Mouse (Mus musculus) midbrain, embryonic 11.5 days (tissue): Measurements from ENCODE around the gene Wdr25. TPM values are rescaled to one million over a fixed set of nuclear protein-coding genes. Genes with fewer than 3 reads are reported as not detected.

ENCODE experiments used
- ATAC-seq: fragments of 200-750 bp; cut with Nextera tagmentation; 2 replicates; pipeline ENCODE4 v1.8.0; 2017; ENCODE audit warnings: moderate TSS enrichment, moderate library complexity; ENCODE audit not compliant: low FRiP score
- DNase-seq: peaks from one replicate; pipeline ENCODE4 v3.0.0; 2015; ENCODE audit warnings: low spot score; ENCODE audit errors: missing footprints
- H3K27ac ChIP-seq: fragments of 300-500 bp; sonication (generic); 2 replicates; pipeline ENCODE4 v1.5.1; 2014; ENCODE audit warnings: low read depth, low read length
- H3K27me3 ChIP-seq: fragments of 300-500 bp; sonication (generic); 2 replicates; pipeline ENCODE4 v1.6.1; 2014; ENCODE audit warnings: mild to moderate bottlenecking, low read length, moderate library complexity, mixed read lengths; ENCODE audit not compliant: control insufficient read depth, insufficient read depth
- H3K36me3 ChIP-seq: fragments of 300-500 bp; sonication (generic); 2 replicates; pipeline ENCODE4 v1.6.1; 2014; ENCODE audit warnings: mild to moderate bottlenecking, low read length, moderate library complexity, mixed read lengths; ENCODE audit not compliant: control insufficient read depth, insufficient read depth
- H3K4me1 ChIP-seq: fragments of 300-500 bp; sonication (generic); 2 replicates; pipeline ENCODE4 v1.6.1; 2014; ENCODE audit warnings: low read length; ENCODE audit not compliant: control insufficient read depth, insufficient read depth
- H3K4me2 ChIP-seq: fragments of 300-500 bp; sonication (generic); 2 replicates; pipeline ENCODE4 v1.6.1; 2014; ENCODE audit warnings: mild to moderate bottlenecking, moderate library complexity
- H3K4me3 ChIP-seq: fragments of 300-500 bp; sonication (generic); 2 replicates; pipeline ENCODE4 v1.5.1; 2014; ENCODE audit warnings: low read depth, low read length
- H3K9ac ChIP-seq: fragments of 300-500 bp; sonication (generic); 2 replicates; pipeline ENCODE4 v1.6.1; 2014; ENCODE audit warnings: low read length
- H3K9me3 ChIP-seq: fragments of 300-500 bp; sonication (generic); 2 replicates; pipeline ENCODE4 v1.6.1; 2016; ENCODE audit warnings: low read length; ENCODE audit not compliant: control insufficient read depth
- WGBS: fragments of 180-500 bp; shearing (Covaris S2); extraction: QIAGEN DNeasy Blood & Tissue Kit; methylation state at CpG from one replicate; pipeline ENCODE4 v1.1.7; 2014; 5-methylcytosine and 5-hydroxymethylcytosine counted together
- polyA plus RNA-seq: library from polyadenylated mRNA; unstranded; fragments of >200 nt; fragmentation: Nextera tagmentation; extraction: Ambion mirVana; gene quantifications from 2 replicates; pipeline ENCODE4 v1.2.1, GENCODE M21; 2014

The Wdr25 gene
- polyA plus RNA-seq, 1 experiment from 2014 or later, result 4.7 TPM

GRCm38 (mm10) chr12:109068167-109068653, 174.8 kb downstream of the Wdr25 start, which contains the start of gene Begain:
Gene Begain, minus strand, starts transcription at chr12:109068217.
- H3K27ac ChIP-seq, result no peak within 1 kb of the TSS
- peak within 1 kb of the TSS; percentile 79 for H3K9ac ChIP-seq
- no peaks in the 10 kb centered on the region for H3K9me3 ChIP-seq
- no peaks in the 10 kb centered on the region for H3K36me3 ChIP-seq
- H3K4me1 ChIP-seq, result peaks cover 5% of the 10 kb centered on the region; the same call in 1 of the 2 replicates
- DNase-seq (peak; percentile 91), ATAC-seq (0 out of 2 replicates have a peak, but pooled peaks have one; percentile 72)
- 2% methylated on average over 36 of the region's 48 CpGs for WGBS
- H3K4me3 ChIP-seq, result peak within 1 kb of the TSS; percentile 63
- H3K4me2 ChIP-seq, result peak within 1 kb of the TSS; percentile 85
- H3K27me3 ChIP-seq, result no peaks in the 10 kb centered on the region

GRCm38 (mm10) chr12:109068738-109069137, 175.3 kb downstream of the Wdr25 start:
- no peak overlapping the region for H3K4me3 ChIP-seq
- DNase-seq (no peak), ATAC-seq (no peak)
- peak overlapping the region; percentile 79; the same call in 1 of the 2 replicates for H3K9ac ChIP-seq
- no peaks in the 10 kb centered on the region for H3K36me3 ChIP-seq
- no peaks in the 10 kb centered on the region for H3K9me3 ChIP-seq
- no peaks in the 10 kb centered on the region for H3K27me3 ChIP-seq
- WGBS, result 68% methylated on average over 7 of the region's 7 CpGs
- H3K4me2 ChIP-seq, result peak overlapping the region; percentile 85; the same call in 1 of the 2 replicates
- no peak overlapping the region for H3K27ac ChIP-seq
- peaks cover 5% of the 10 kb centered on the region; the same call in 1 of the 2 replicates for H3K4me1 ChIP-seq

GRCm38 (mm10) chr12:109069751-109070150, 176.3 kb downstream of the Wdr25 start:
- no peaks in the 10 kb centered on the region for H3K27me3 ChIP-seq
- H3K4me3 ChIP-seq, result no peak overlapping the region
- ATAC-seq (no peak), DNase-seq (no peak)
- 66% methylated on average over 2 of the region's 2 CpGs for WGBS
- no peaks in the 10 kb centered on the region for H3K36me3 ChIP-seq
- no peak overlapping the region for H3K9ac ChIP-seq
- no peak overlapping the region for H3K4me2 ChIP-seq
- no peaks in the 10 kb centered on the region for H3K9me3 ChIP-seq
- peaks cover 5% of the 10 kb centered on the region; the same call in 1 of the 2 replicates for H3K4me1 ChIP-seq
- no peak overlapping the region for H3K27ac ChIP-seq

GRCm38 (mm10) chr12:109071248-109071647, 177.8 kb downstream of the Wdr25 start:
- no peaks in the 10 kb centered on the region for H3K36me3 ChIP-seq
- H3K4me3 ChIP-seq, result no peak overlapping the region
- ATAC-seq, result no peak
- H3K9me3 ChIP-seq, result no peaks in the 10 kb centered on the region
- no peaks in the 10 kb centered on the region for H3K27me3 ChIP-seq
- H3K4me1 ChIP-seq, result peaks cover 5% of the 10 kb centered on the region; the same call in 1 of the 2 replicates
- no peak overlapping the region for H3K9ac ChIP-seq
- H3K27ac ChIP-seq, result no peak overlapping the region
- H3K4me2 ChIP-seq, result no peak overlapping the region
- WGBS, result 89% methylated on average over 13 of the region's 13 CpGs
- DNase-seq, result no peak

GRCm38 (mm10) chr12:109074106-109074505, 180.7 kb downstream of the Wdr25 start:
- Histone ChIP-seq H3K9ac (no peak overlapping the region), H3K4me3 (no peak overlapping the region), H3K4me2 (no peak overlapping the region), H3K4me1 (no peaks in the 10 kb centered on the region), H3K27ac (no peak overlapping the region), H3K9me3 (no peaks in the 10 kb centered on the region), H3K36me3 (no peaks in the 10 kb centered on the region), H3K27me3 (no peaks in the 10 kb centered on the region)
- DNase-seq, result no peak
- WGBS, result 91% methylated on average over 6 of the region's 6 CpGs
- ATAC-seq, result no peak

- WGBS, result 89% methylated on average over 2 of the region's 2 CpGs
- Histone ChIP-seq H3K36me3 (no peaks in the 10 kb centered on the region), H3K27ac (no peak overlapping the region), H3K4me3 (no peak overlapping the region), H3K4me2 (no peak overlapping the region), H3K9me3 (no peaks in the 10 kb centered on the region), H3K27me3 (no peaks in the 10 kb centered on the region), H3K9ac (no peak overlapping the region), H3K4me1 (no peaks in the 10 kb centered on the region)
- DNase-seq (no peak), ATAC-seq (no peak)
Observed at GRCm38 (mm10) chr12:109074777-109075285, 181.4 kb downstream of the Wdr25 start.

- Histone ChIP-seq H3K9ac (no peak overlapping the region), H3K27me3 (no peaks in the 10 kb centered on the region), H3K9me3 (no peaks in the 10 kb centered on the region), H3K4me3 (no peak overlapping the region), H3K27ac (no peak overlapping the region), H3K4me2 (no peak overlapping the region), H3K36me3 (no peaks in the 10 kb centered on the region), H3K4me1 (no peaks in the 10 kb centered on the region)
- DNase-seq (no peak), ATAC-seq (no peak)
- 88% methylated on average over 6 of the region's 6 CpGs for WGBS
Observed at GRCm38 (mm10) chr12:109077036-109077435, 183.6 kb downstream of the Wdr25 start.

Other genes with a start within 250 kb of the Wdr25 start
- gene Degs2, start 191.3 kb upstream of the Wdr25 start, polyA plus RNA-seq, result 1.0 TPM in 2 replicates
- 19.0 and 19.5 TPM in 2 replicates for gene Yy1, start 100.7 kb upstream of the Wdr25 start, polyA plus RNA-seq
- gene Slc25a29, start 57.7 kb upstream of the Wdr25 start, polyA plus RNA-seq, result 11.2 and 13.0 TPM in 2 replicates
- gene Slc25a47, start 57.6 kb upstream of the Wdr25 start, polyA plus RNA-seq, result 9.8 TPM in 2 replicates
- gene Wars, start 543 bp downstream of the Wdr25 start, polyA plus RNA-seq, result 128 TPM in 2 replicates
- 9.2 and 9.3 TPM in 2 replicates for gene Begain, start 174.6 kb downstream of the Wdr25 start, polyA plus RNA-seq